In the genomic region with DNA sequence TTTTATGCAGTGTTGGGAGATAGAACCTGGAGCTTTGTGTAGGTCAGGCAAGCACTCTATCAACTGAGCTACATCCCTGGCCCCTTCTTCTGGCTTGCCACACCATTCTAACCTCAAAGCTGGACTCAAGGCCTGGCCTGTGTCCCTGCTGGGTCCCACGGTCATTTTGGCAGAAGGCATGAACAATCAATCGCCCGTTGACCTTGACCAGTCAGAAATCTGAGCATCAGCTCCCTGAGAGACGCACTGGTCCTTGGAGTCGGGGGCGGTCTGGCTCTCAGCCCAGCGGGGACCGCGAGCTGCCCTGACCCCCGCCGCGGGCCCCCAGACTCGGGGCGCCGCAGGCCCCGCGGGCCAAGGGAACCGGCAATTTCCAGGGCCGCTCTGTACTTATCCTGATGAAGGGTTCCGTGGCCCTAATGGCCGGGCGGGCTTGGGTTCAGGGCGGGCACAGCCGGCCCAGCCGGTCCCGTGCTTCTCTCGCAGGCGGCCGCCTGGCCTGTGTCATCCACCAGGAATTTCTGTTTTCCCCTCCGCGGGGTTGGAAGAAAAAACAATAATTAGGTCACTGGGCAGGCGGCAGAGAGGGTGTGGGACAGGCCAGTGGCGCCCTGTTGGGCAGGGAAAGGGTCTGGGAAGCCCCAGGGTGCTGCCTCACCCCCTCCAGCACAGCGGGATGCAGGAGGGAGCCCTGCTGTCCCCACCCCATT, we compare ENCODE assay signal across 8 mouse cellular contexts.
DNase-seq lines count a peak whose midpoint lies in the region; ATAC-seq and TF ChIP-seq lines count a peak whose summit lies in the region.

No protein-coding gene starts in this region.

- no peaks in the 10 kb centered on the region for H3K9me3 ChIP-seq in forebrain, embryonic 10.5 days
- no peaks in the 10 kb centered on the region for H3K9me3 ChIP-seq in midbrain, embryonic 13.5 days

- peaks cover 50% of the 10 kb centered on the region for H3K27me3 ChIP-seq in forebrain, embryonic 10.5 days (ENCODE audit: poor library complexity, severe bottlenecking)
- H3K27me3 ChIP-seq in midbrain, embryonic 13.5 days, result peaks cover 25% of the 10 kb centered on the region

- peak; percentile 27; the same call in 1 of the 2 replicates for ATAC-seq in midbrain, embryonic 13.5 days

- WGBS in forebrain, embryonic 10.5 days, result 7% methylated on average over 34 of the region's 34 CpGs
- 5% methylated on average over 34 of the region's 34 CpGs for WGBS in midbrain, embryonic 13.5 days

- TF ChIP-seq CTCF in left cerebral cortex, adult 2 months (IDR thresholded peaks at IDR 0.05), result no peak

- no peaks in the 10 kb centered on the region for H3K36me3 ChIP-seq in forebrain, embryonic 10.5 days (replicated peaks)
- no peaks in the 10 kb centered on the region for H3K36me3 ChIP-seq in midbrain, embryonic 13.5 days

- intact Hi-C loops in left cerebral cortex, adult 2 months (cut with DNase I), result no loop called here
- intact Hi-C loops in left cerebral cortex, postnatal 14 days (cut with DNase I), result no loop called here
- intact Hi-C loops in heart, postnatal 10 days (cut with DNase I), result no loop called here

- H3K9ac ChIP-seq in midbrain, embryonic 13.5 days (replicated peaks), result peak overlapping the region; percentile 62

- no peak for DNase-seq in left cerebral cortex, adult 2 months (ENCODE audit: extremely low spot score in 1 of 2, low spot score in 2 of 2)
- DNase-seq in left cerebral cortex, postnatal 14 days (ENCODE audit: low spot score in 2 of 2), result no peak
- DNase-seq in forebrain, embryonic 10.5 days (ENCODE audit: extremely low spot score, low spot score), result peak; percentile 39
- peak; percentile 77 to 78 for DNase-seq in heart, postnatal 10 days
- DNase-seq in kidney, postnatal 36 days, result peak; percentile 58 to 62
- DNase-seq in urinary bladder, postnatal 36 days (ENCODE audit: low spot score in 2 of 2), result peak; percentile 56 to 62
- DNase-seq in thymus, adult 18-20 months, result no peak

- H3K4me1 ChIP-seq in forebrain, embryonic 10.5 days, result peaks cover 28% of the 10 kb centered on the region
- H3K4me1 ChIP-seq in midbrain, embryonic 13.5 days (replicated peaks), result peaks cover 17% of the 10 kb centered on the region

- H3K4me3 ChIP-seq in left cerebral cortex, adult 2 months, result peak overlapping the region; percentile 2; the same call in 1 of the 2 replicates
- peak overlapping the region; percentile 52 for H3K4me3 ChIP-seq in forebrain, embryonic 10.5 days
- peak overlapping the region; percentile 27 for H3K4me3 ChIP-seq in midbrain, embryonic 13.5 days (replicated peaks)

- H3K27ac ChIP-seq in left cerebral cortex, adult 2 months, result no peak overlapping the region
- H3K27ac ChIP-seq in forebrain, embryonic 10.5 days, result peak overlapping the region; percentile 83
- no peak overlapping the region for H3K27ac ChIP-seq in midbrain, embryonic 13.5 days

- H3K4me2 ChIP-seq in midbrain, embryonic 13.5 days (replicated peaks), result peak overlapping the region; percentile 59

Comparison
In these comparisons a context has a peak if more than half of its experiments do, and no peak if none do; other contexts are left out.
1. DNase-seq: peak in forebrain, embryonic 10.5 days (single experiment), heart, postnatal 10 days (2 of 2), kidney, postnatal 36 days (2 of 2) and urinary bladder, postnatal 36 days (2 of 2); none in left cerebral cortex, adult 2 months (0 of 2), left cerebral cortex, postnatal 14 days (0 of 2) and thymus, adult 18-20 months (0 of 2).
2. H3K4me3 ChIP-seq: peak in every context shown above with its lines; median percentile 52 in forebrain, embryonic 10.5 days; 27 in midbrain, embryonic 13.5 days; 2 in left cerebral cortex, adult 2 months.